Mouse (Mus musculus): ENCODE results near the gene Cc2d1b. TPM values are rescaled to one million over a fixed set of nuclear protein-coding genes. Genes with fewer than 3 reads are reported as not detected.

The Cc2d1b gene
- polyA plus RNA-seq (2012; rRNA removed) = 8.7 and 9.0 TPM in 2 replicates

GRCm38 (mm10) chr4:108619587-108620341 is at the start of gene Cc2d1b:
TSS of gene Cc2d1b (plus strand) at chr4:108619940.

GRCm38 (mm10) chr4:108578840-108579742 is 40.6 kb upstream of the Cc2d1b start, which contains the start of the genes Prpf38a and Orc1:
TSS of gene Prpf38a (minus strand) at chr4:108579336.
TSS of gene Orc1 (plus strand) at chr4:108579423.

Other genes with a start within 250 kb of the Cc2d1b start
- 1.3 and 3.0 TPM in 2 replicates for gene Shisal2a, start 236.6 kb upstream of the Cc2d1b start, polyA plus RNA-seq (2012; rRNA removed)
- gene Gpx7, start 213.0 kb upstream of the Cc2d1b start, polyA plus RNA-seq (2012; rRNA removed) = 11.9 and 14.0 TPM in 2 replicates
- 41.4 and 57.2 TPM in 2 replicates for gene Tut4, start 160.5 kb upstream of the Cc2d1b start, polyA plus RNA-seq (2012; rRNA removed)
- gene Prpf38a, start 40.6 kb upstream of the Cc2d1b start, polyA plus RNA-seq (2012; rRNA removed) = 16.0 and 17.3 TPM in 2 replicates
- gene Orc1, start 40.5 kb upstream of the Cc2d1b start, polyA plus RNA-seq (2012; rRNA removed) = 4.5 and 5.5 TPM in 2 replicates
- gene 3110021N24Rik, start 99.7 kb downstream of the Cc2d1b start, polyA plus RNA-seq (2012; rRNA removed) = 0.02 and 0.03 TPM in 2 replicates
- gene Zfyve9, start 160.9 kb downstream of the Cc2d1b start, polyA plus RNA-seq (2012; rRNA removed) = 2.1 and 2.7 TPM in 2 replicates
- gene Btf3l4, start 213.7 kb downstream of the Cc2d1b start, polyA plus RNA-seq (2012; rRNA removed) = 23.4 and 26.2 TPM in 2 replicates
- gene Txndc12, start 214.7 kb downstream of the Cc2d1b start, polyA plus RNA-seq (2012; rRNA removed) = 20.6 and 23.2 TPM in 2 replicates
- gene Kti12, start 227.8 kb downstream of the Cc2d1b start, polyA plus RNA-seq (2012; rRNA removed) = 20.7 and 21.2 TPM in 2 replicates
- 0.02 and 0.05 TPM in 2 replicates for gene A730015C16Rik, start 228.7 kb downstream of the Cc2d1b start, polyA plus RNA-seq (2012; rRNA removed)

Data from liver, embryonic 18 days (tissue).